Mouse (Mus musculus): ENCODE measurements at regions not wholly inside any gene's neighbourhood (a gene's known extent, or its start where the extent isn't known, plus 50 kb on each side); places are given as distances from the start of the nearest gene placed in this dataset.

DNA sequence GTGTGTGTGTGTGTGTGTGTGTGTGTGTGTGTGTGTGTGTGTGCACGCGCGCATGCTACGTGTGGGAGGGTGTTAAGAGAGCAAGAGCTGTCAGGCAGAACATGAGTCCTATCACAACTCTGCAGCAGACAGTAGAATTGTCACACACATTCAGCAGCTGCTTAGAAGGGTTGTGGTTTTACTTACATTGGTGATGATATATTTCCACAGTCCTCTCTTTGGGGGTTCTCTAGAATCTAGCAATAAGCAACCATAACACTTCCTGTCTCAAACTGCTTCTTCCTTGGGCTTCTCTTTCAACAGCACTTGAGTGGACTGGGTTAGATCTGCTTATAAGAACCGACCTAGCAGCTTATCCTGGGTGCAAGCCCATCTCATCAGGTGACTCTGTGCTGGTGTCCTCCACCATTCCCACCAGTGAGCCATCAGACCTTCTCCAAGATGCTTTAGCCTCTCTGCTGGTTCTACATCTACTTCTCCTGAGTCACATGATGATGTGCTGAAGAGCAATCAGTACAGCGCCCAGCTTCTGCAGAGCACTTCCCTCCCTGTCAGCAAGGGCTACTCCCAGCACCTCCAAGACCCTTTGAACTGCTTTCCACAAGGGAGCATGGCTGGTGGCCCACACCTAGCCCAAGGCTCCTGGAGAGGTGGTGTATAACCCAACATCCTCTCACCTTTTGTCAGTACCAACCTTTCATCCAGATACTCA is 222.6 kb downstream of the Wdr11 start:
- H3K27ac ChIP-seq (ENCODE audit: low read length), result no peak overlapping the region
- no peak overlapping the region for H3K4me3 ChIP-seq (replicated peaks; ENCODE audit: low read length)
- H3K9ac ChIP-seq (ENCODE audit: low read length), result no peak overlapping the region
- H3K9me3 ChIP-seq (replicated peaks; ENCODE audit: control insufficient read depth, low read length), result no peaks in the 10 kb centered on the region
- no peak for ATAC-seq (ENCODE audit: insufficient read depth, low FRiP score)
- no peaks in the 10 kb centered on the region for H3K27me3 ChIP-seq (ENCODE audit: control insufficient read depth, insufficient read depth, low read length)
- peaks cover 4% of the 10 kb centered on the region; the same call in 1 of the 2 replicates for H3K4me1 ChIP-seq (ENCODE audit: control insufficient read depth, insufficient read depth, low read length)
- H3K4me2 ChIP-seq (ENCODE audit: low read depth, low read length), result no peak overlapping the region
- 89% methylated on average over 6 of the region's 6 CpGs for WGBS
- H3K36me3 ChIP-seq (ENCODE audit: control insufficient read depth, insufficient read depth, low read length), result no peaks in the 10 kb centered on the region

- Histone ChIP-seq H3K4me2 (ENCODE audit: low read depth, low read length) (no peak overlapping the region), H3K36me3 (ENCODE audit: control insufficient read depth, insufficient read depth, low read length) (no peaks in the 10 kb centered on the region), H3K27ac (ENCODE audit: low read length) (no peak overlapping the region), H3K4me1 (ENCODE audit: control insufficient read depth, insufficient read depth, low read length) (peaks cover 4% of the 10 kb centered on the region; the same call in 1 of the 2 replicates), H3K9ac (ENCODE audit: low read length) (no peak overlapping the region), H3K27me3 (ENCODE audit: control insufficient read depth, insufficient read depth, low read length) (no peaks in the 10 kb centered on the region), H3K9me3 (replicated peaks; ENCODE audit: control insufficient read depth, low read length) (no peaks in the 10 kb centered on the region), H3K4me3 (replicated peaks; ENCODE audit: low read length) (no peak overlapping the region)
- WGBS, result 72% methylated on average over 2 of the region's 2 CpGs
- no peak for ATAC-seq (ENCODE audit: insufficient read depth, low FRiP score)
Observed at GRCm38 (mm10) chr7:129818833-129819232, 227.2 kb downstream of the Wdr11 start.

DNA sequence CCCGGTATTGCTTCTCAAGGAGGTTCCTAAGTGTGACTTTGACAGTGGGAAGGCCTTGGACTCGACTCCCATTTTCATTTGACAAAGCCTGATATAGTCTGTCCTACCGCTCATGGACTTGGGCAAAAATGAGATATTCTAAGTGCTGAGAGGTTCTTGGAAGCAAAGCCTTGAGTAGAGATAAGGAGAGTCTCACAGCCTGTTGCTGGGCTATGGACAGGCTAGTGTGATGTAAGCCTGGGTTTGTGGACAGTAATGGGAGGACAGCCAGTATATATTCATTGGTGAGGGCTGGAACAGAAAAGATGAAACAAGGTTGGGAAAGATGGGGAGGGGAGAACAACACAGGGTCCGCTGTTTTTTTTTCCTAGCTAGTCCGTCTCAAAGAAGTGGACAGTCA is 228.0 kb downstream of the Wdr11 start:
- H3K4me2 ChIP-seq (ENCODE audit: low read depth, low read length), result no peak overlapping the region
- H3K9ac ChIP-seq (ENCODE audit: low read length), result no peak overlapping the region
- WGBS, result 78% methylated on average over 5 of the region's 5 CpGs
- no peaks in the 10 kb centered on the region for H3K36me3 ChIP-seq (ENCODE audit: control insufficient read depth, insufficient read depth, low read length)
- peaks cover 4% of the 10 kb centered on the region; the same call in 1 of the 2 replicates for H3K4me1 ChIP-seq (ENCODE audit: control insufficient read depth, insufficient read depth, low read length)
- no peak overlapping the region for H3K27ac ChIP-seq (ENCODE audit: low read length)
- H3K4me3 ChIP-seq (replicated peaks; ENCODE audit: low read length), result no peak overlapping the region
- ATAC-seq (ENCODE audit: insufficient read depth, low FRiP score), result peak; percentile 58; the same call in 1 of the 2 replicates
- H3K27me3 ChIP-seq (ENCODE audit: control insufficient read depth, insufficient read depth, low read length), result no peaks in the 10 kb centered on the region
- H3K9me3 ChIP-seq (replicated peaks; ENCODE audit: control insufficient read depth, low read length), result no peaks in the 10 kb centered on the region

DNA sequence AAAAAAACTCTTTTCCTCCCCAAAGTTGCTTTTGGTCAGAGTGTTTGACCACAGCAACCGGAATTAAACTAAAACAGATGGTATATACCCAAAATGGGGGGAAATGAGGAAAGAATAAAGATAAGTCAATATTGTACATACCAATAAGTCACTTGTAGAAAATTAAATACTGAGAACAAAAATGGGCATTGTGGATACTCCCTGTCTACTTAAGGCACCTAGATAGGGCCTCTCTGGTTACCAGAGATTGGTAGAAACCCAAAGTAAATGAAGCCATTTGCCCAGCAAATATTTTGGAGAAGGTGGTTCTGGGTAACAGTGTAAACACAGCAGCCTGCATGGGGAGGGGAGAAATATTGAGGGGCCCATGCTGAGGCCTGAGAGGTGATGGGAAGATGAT is 237.3 kb downstream of the Wdr11 start:
- no peaks in the 10 kb centered on the region for H3K9me3 ChIP-seq (replicated peaks; ENCODE audit: control insufficient read depth, low read length)
- no peak overlapping the region for H3K27ac ChIP-seq (ENCODE audit: low read length)
- no peaks in the 10 kb centered on the region for H3K4me1 ChIP-seq (ENCODE audit: control insufficient read depth, insufficient read depth, low read length)
- no peaks in the 10 kb centered on the region for H3K27me3 ChIP-seq (ENCODE audit: control insufficient read depth, insufficient read depth, low read length)
- ATAC-seq (ENCODE audit: insufficient read depth, low FRiP score), result no peak
- WGBS, result 70% methylated on average over 1 of the region's 1 CpGs
- H3K36me3 ChIP-seq (ENCODE audit: control insufficient read depth, insufficient read depth, low read length), result no peaks in the 10 kb centered on the region
- no peak overlapping the region for H3K9ac ChIP-seq (ENCODE audit: low read length)
- no peak overlapping the region for H3K4me2 ChIP-seq (ENCODE audit: low read depth, low read length)
- no peak overlapping the region for H3K4me3 ChIP-seq (replicated peaks; ENCODE audit: low read length)

- H3K4me1 ChIP-seq (ENCODE audit: control insufficient read depth, insufficient read depth, low read length), result no peaks in the 10 kb centered on the region
- no peak overlapping the region for H3K4me3 ChIP-seq (replicated peaks; ENCODE audit: low read length)
- H3K9ac ChIP-seq (ENCODE audit: low read length), result no peak overlapping the region
- WGBS, result 85% methylated on average over 8 of the region's 8 CpGs
- no peaks in the 10 kb centered on the region for H3K9me3 ChIP-seq (replicated peaks; ENCODE audit: control insufficient read depth, low read length)
- H3K4me2 ChIP-seq (ENCODE audit: low read depth, low read length), result no peak overlapping the region
- no peaks in the 10 kb centered on the region for H3K36me3 ChIP-seq (ENCODE audit: control insufficient read depth, insufficient read depth, low read length)
- ATAC-seq (ENCODE audit: insufficient read depth, low FRiP score), result no peak
- H3K27ac ChIP-seq (ENCODE audit: low read length), result no peak overlapping the region
- no peaks in the 10 kb centered on the region for H3K27me3 ChIP-seq (ENCODE audit: control insufficient read depth, insufficient read depth, low read length)
Observed at GRCm38 (mm10) chr7:129832830-129833229, 241.2 kb downstream of the Wdr11 start.

GRCm38 (mm10) chr7:129842303-129843122 is 250.8 kb downstream of the Wdr11 start:
- Histone ChIP-seq H3K4me1 (ENCODE audit: control insufficient read depth, insufficient read depth, low read length) (no peaks in the 10 kb centered on the region), H3K4me2 (ENCODE audit: low read depth, low read length) (no peak overlapping the region), H3K9me3 (replicated peaks; ENCODE audit: control insufficient read depth, low read length) (no peaks in the 10 kb centered on the region), H3K27me3 (ENCODE audit: control insufficient read depth, insufficient read depth, low read length) (no peaks in the 10 kb centered on the region), H3K9ac (ENCODE audit: low read length) (no peak overlapping the region), H3K27ac (ENCODE audit: low read length) (no peak overlapping the region), H3K4me3 (replicated peaks; ENCODE audit: low read length) (no peak overlapping the region), H3K36me3 (ENCODE audit: control insufficient read depth, insufficient read depth, low read length) (no peaks in the 10 kb centered on the region)
- WGBS, result 76% methylated on average over 10 of the region's 10 CpGs
- ATAC-seq (ENCODE audit: insufficient read depth, low FRiP score), result no peak

DNA sequence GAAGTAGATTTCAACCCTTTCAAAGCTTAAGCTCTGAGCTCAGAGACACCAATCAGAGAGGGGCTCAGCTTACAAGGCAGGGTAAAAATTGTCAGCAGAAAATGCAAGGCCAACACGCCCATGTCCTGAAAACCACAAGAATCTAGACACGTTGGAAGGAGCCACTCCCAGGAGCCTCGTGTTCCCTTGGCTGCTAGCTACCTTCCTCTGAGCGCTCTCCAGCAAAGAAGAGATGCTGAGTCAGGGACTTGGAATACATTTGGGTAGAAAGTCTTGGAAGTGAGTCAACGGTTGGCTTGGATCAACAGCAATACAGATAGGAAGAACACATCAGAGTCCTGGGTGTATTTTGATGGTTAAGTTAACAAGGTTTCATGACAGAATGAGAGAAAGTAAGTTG is 255.5 kb downstream of the Wdr11 start:
- Histone ChIP-seq H3K4me1 (ENCODE audit: control insufficient read depth, insufficient read depth, low read length) (no peaks in the 10 kb centered on the region), H3K27me3 (ENCODE audit: control insufficient read depth, insufficient read depth, low read length) (no peaks in the 10 kb centered on the region)
- WGBS, result 48% methylated on average over 5 of the region's 5 CpGs

DNA sequence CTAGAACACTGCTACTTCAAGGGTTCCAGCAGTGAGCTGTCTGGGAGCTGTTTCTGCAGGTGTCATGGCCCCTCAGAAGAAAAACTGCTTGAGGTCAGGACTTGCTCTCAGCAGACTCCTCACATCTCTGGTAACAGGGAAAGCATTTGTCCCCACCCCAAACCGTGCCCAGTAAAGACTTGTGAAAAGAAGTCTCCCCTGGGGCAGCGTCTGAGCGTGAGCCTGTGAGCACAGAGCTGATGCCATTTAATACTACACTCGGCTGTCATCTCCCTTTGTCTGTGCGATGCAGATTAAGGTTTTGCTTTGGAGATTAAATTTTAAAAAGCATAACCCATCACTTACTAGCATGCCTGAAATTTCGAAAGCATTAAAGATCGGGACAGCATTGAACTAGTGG is 261.9 kb downstream of the Wdr11 start:
- WGBS, result 58% methylated on average over 7 of the region's 7 CpGs
- H3K36me3 ChIP-seq (ENCODE audit: control insufficient read depth, insufficient read depth, low read length), result no peaks in the 10 kb centered on the region
- no peaks in the 10 kb centered on the region for H3K27me3 ChIP-seq (ENCODE audit: control insufficient read depth, insufficient read depth, low read length)
- no peak overlapping the region for H3K27ac ChIP-seq (ENCODE audit: low read length)
- H3K9ac ChIP-seq (ENCODE audit: low read length), result no peak overlapping the region
- no peak overlapping the region for H3K4me3 ChIP-seq (replicated peaks; ENCODE audit: low read length)
- no peak overlapping the region for H3K4me2 ChIP-seq (ENCODE audit: low read depth, low read length)
- 0 out of 2 replicates have a peak, but pooled peaks cover 2% of the 10 kb centered on the region for H3K4me1 ChIP-seq (ENCODE audit: control insufficient read depth, insufficient read depth, low read length)
- no peaks in the 10 kb centered on the region for H3K9me3 ChIP-seq (replicated peaks; ENCODE audit: control insufficient read depth, low read length)
- no peak for ATAC-seq (ENCODE audit: insufficient read depth, low FRiP score)

More for the DNA sequence above, 255.5 kb downstream of the Wdr11 start:
- Histone ChIP-seq H3K4me2 (ENCODE audit: low read depth, low read length) (no peak overlapping the region), H3K9ac (ENCODE audit: low read length) (no peak overlapping the region), H3K4me3 (replicated peaks; ENCODE audit: low read length) (no peak overlapping the region), H3K9me3 (replicated peaks; ENCODE audit: control insufficient read depth, low read length) (no peaks in the 10 kb centered on the region), H3K36me3 (ENCODE audit: control insufficient read depth, insufficient read depth, low read length) (no peaks in the 10 kb centered on the region), H3K27ac (ENCODE audit: low read length) (no peak overlapping the region; the same call in 1 of the 2 replicates)
- ATAC-seq (ENCODE audit: insufficient read depth, low FRiP score), result no peak

DNA sequence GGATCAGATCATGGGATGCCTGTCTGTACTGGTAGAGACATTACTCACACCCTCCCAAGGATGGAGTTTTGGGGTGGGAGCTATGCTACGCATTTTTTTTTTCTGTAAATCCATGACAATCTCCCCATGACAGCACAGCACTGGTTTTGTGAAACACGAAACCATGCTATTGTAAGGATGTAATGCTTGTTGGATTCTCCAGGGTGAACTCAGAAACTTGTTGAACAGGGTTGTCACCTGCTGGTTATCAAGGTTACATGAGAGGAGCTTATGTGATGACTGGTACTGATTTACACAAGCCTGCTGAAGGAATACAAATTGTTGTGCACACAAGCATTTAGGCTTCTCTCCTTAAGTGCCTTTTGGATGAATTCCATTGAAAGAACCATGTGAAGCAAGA is 263.3 kb downstream of the Wdr11 start:
- Histone ChIP-seq H3K4me2 (ENCODE audit: low read depth, low read length) (no peak overlapping the region), H3K27ac (ENCODE audit: low read length) (peak overlapping the region; percentile 5; the same call in 1 of the 2 replicates), H3K4me3 (replicated peaks; ENCODE audit: low read length) (no peak overlapping the region), H3K9ac (ENCODE audit: low read length) (no peak overlapping the region), H3K27me3 (ENCODE audit: control insufficient read depth, insufficient read depth, low read length) (no peaks in the 10 kb centered on the region), H3K36me3 (ENCODE audit: control insufficient read depth, insufficient read depth, low read length) (no peaks in the 10 kb centered on the region), H3K4me1 (ENCODE audit: control insufficient read depth, insufficient read depth, low read length) (peaks cover 5% of the 10 kb centered on the region; the same call in 1 of the 2 replicates), H3K9me3 (replicated peaks; ENCODE audit: control insufficient read depth, low read length) (no peaks in the 10 kb centered on the region)
- WGBS, result 71% methylated on average over 2 of the region's 2 CpGs
- no peak; the same call in 1 of the 2 replicates for ATAC-seq (ENCODE audit: insufficient read depth, low FRiP score)
